Mouse (Mus musculus) megakaryocyte-erythroid progenitor cell, adult 5-6 weeks (primary cell): Measurements from ENCODE around the gene Slc22a14. TPM values are rescaled to one million over a fixed set of nuclear protein-coding genes. Genes with fewer than 3 reads are reported as not detected.

Source experiments
- ATAC-seq: replicated peaks from 2 replicates; pipeline ENCODE4 v1.8.0; 2016; ENCODE audit warnings: mild to moderate bottlenecking, inconsistent platforms; ENCODE audit not compliant: severe bottlenecking, poor library complexity, low FRiP score, low TSS enrichment
- total RNA-seq, 2 experiments: library from RNA; stranded (forward) in 1 of 2; stranded (reverse) in 1 of 2; fragments of 200-1000, 215-1000 nt in 1 of 2; fragments of >200 nt in 1 of 2; fragmentation: Nextera tagmentation in 1 of 2; gene quantifications; 2 replicates each; pipeline ENCODE4 v1.2.3; 2014 to 2017

Slc22a14 gene
- total RNA-seq, 2 experiments from 2014 or later, result not detected

GRCm38 (mm10) chr9:119361416-119361815, 3.9 kb downstream of the Slc22a14 start:
- no peak for ATAC-seq

GRCm38 (mm10) chr9:119358058-119358429, 7.3 kb downstream of the Slc22a14 start:
- no peak for ATAC-seq

GRCm38 (mm10) chr9:119357331-119358057, 7.9 kb downstream of the Slc22a14 start, which contains the start of gene Xylb:
TSS of gene Xylb (plus strand) at chr9:119357381.
- peak; percentile 94 for ATAC-seq

GRCm38 (mm10) chr9:119355943-119356342, 9.4 kb downstream of the Slc22a14 start:
- ATAC-seq, result no peak

- no peak for ATAC-seq
Measured at GRCm38 (mm10) chr9:119353926-119354325, 11.4 kb downstream of the Slc22a14 start.

- peak; percentile 87 for ATAC-seq
Measured at GRCm38 (mm10) chr9:119352060-119352459, 13.3 kb downstream of the Slc22a14 start.

GRCm38 (mm10) chr9:119350947-119351705, 14.2 kb downstream of the Slc22a14 start:
- no peak for ATAC-seq

- no peak for ATAC-seq
Measured at GRCm38 (mm10) chr9:119350531-119350930, 14.8 kb downstream of the Slc22a14 start.

GRCm38 (mm10) chr9:119346376-119346775, 19.0 kb downstream of the Slc22a14 start:
- no peak for ATAC-seq

- no peak for ATAC-seq
Measured at GRCm38 (mm10) chr9:119342728-119343127, 22.6 kb downstream of the Slc22a14 start.

- peak; percentile 93 for ATAC-seq
Measured at GRCm38 (mm10) chr9:119340909-119341816, 24.2 kb downstream of the Slc22a14 start, which contains the start of gene Myd88. TSS of gene Myd88 (minus strand) at chr9:119341411.

GRCm38 (mm10) chr9:119340212-119340580, 25.2 kb downstream of the Slc22a14 start:
- 0 out of 2 replicates have a peak, but pooled peaks have one; percentile 0 for ATAC-seq

- ATAC-seq, result peak; percentile 61
Measured at GRCm38 (mm10) chr9:119339558-119340211, 25.7 kb downstream of the Slc22a14 start, which contains the start of gene Acaa1a. TSS of gene Acaa1a (plus strand) at chr9:119339676.

GRCm38 (mm10) chr9:119339106-119339505, 26.2 kb downstream of the Slc22a14 start:
- ATAC-seq, result no peak

- no peak for ATAC-seq
Measured at GRCm38 (mm10) chr9:119338350-119338749, 27.0 kb downstream of the Slc22a14 start.

- ATAC-seq, result no peak
Measured at GRCm38 (mm10) chr9:119337842-119338241, 27.5 kb downstream of the Slc22a14 start.

GRCm38 (mm10) chr9:119335571-119335970, 29.8 kb downstream of the Slc22a14 start:
- ATAC-seq, result no peak

- no peak for ATAC-seq
Measured at GRCm38 (mm10) chr9:119334834-119335233, 30.5 kb downstream of the Slc22a14 start.

GRCm38 (mm10) chr9:119334324-119334723, 31.0 kb downstream of the Slc22a14 start:
- 0 out of 2 replicates have a peak, but pooled peaks have one; percentile 14 for ATAC-seq
